Mouse (Mus musculus) c-Kit-negative CD71-positive TER-119-positive erythroid progenitor cells, embryonic 14.5 days (primary cell): ENCODE data around the gene Ccnc.

Experiments used
- DNase-seq: peaks from one replicate; pipeline ENCODE4 v3.0.0-alpha.2; 2013; ENCODE audit warnings: low read depth, low spot score

The Ccnc gene

DNA sequence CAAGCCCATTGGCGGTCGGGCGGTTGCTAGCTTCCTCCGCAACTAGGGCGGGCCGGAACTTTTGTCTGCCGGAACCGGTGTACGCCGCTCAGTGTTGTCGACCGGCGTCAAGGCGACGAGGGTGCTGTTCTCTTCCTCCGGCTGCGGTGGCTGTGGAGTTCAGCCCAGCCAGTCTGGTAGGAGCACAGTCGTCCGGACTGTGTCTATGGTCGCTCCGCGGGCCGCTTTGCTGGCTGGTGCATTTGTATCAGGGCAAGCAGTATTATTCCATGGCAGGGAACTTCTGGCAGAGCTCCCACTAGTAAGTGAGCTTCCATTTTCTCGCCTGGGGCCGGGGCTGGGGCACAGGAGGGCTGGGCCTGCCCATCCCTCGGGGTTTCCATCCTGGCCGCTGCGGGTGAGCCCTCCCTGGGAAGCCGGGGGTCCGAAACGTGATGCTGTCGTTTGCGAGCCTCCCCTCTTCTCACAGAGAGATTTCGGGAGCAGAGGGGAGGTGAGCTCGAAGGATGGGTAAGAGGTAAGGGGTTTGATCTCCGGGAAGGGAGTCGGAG, at the start of gene Ccnc:
Gene Ccnc, plus strand, starts transcription at position 87 of the 551 bp plus-strand sequence.
- DNase-seq: peak; percentile 89

DNA sequence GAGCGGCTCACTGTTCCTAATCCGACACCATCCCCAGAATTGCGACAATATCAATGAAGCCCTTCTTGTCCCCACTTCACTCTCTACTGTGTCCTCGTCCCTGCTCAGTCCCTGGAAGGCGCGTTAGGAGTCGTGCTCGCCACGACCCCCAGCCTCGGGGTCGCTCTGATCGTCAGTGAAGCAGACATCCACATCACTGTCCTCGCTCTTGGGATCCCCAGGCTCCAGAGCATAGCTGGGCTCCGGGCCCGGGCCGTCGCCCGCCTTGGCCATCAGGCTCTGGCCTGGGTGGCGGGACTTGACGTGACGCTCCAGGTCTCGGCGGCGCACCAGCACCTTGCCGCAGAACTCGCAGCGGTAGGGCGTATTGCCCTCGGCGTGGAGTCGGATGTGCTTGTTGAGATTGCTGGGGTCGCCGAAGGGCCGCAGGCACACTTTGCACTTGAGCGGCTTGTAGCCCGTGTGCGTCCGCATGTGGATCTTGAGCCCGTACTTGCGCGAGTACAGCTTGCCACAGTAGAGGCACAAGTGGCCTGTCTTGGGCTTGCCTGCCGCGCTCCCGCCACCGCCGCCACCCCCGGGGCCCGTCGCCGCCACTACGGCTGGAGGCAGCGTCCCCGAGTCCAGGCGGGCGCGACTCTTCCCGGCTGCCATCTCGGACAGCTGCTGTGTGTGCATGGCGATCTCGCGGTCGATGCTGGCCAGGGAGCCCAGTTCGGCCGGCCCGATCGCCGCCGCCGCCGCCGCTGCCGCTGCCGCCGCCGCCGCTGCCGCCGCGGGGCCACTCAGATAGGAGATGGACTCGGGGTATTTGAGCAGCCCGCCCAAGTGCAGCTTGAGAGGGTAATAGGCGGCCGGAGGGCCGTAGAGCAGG, 49.2 kb upstream of the Ccnc start:
- no peak for DNase-seq

DNA sequence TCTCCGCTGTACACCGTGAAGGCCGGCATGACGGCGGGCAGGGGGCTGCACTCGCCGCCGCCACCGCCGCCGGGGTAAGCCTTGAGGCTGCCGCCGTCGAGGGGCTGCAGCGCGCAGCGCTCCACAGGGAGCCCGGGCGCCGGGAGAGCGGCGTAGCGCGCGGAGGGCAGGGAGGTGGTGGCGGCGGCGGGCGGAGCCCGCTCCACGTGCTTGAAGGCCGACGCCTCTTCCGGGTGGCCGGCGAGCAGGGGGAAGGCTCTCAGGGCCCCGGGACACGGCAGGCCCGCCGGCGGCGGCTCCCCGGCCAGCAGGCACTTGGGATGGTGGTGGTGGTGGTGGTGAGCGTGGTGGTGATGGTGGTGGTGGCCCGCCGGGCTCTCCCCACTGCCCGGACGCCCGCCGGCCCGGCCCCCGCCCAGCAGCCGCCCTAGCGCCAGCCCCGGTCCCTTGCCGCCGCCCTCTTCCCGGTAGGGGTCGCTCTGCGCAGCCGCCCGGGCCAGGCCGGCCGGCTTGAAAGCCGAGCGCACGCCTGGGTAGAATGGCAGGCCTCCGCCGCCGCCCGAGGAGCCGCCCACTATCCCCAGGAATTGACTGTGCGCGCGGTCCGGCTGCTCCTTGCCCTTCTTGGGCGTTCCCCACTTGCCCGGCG, 48.4 kb upstream of the Ccnc start:
- DNase-seq: no peak

DNA sequence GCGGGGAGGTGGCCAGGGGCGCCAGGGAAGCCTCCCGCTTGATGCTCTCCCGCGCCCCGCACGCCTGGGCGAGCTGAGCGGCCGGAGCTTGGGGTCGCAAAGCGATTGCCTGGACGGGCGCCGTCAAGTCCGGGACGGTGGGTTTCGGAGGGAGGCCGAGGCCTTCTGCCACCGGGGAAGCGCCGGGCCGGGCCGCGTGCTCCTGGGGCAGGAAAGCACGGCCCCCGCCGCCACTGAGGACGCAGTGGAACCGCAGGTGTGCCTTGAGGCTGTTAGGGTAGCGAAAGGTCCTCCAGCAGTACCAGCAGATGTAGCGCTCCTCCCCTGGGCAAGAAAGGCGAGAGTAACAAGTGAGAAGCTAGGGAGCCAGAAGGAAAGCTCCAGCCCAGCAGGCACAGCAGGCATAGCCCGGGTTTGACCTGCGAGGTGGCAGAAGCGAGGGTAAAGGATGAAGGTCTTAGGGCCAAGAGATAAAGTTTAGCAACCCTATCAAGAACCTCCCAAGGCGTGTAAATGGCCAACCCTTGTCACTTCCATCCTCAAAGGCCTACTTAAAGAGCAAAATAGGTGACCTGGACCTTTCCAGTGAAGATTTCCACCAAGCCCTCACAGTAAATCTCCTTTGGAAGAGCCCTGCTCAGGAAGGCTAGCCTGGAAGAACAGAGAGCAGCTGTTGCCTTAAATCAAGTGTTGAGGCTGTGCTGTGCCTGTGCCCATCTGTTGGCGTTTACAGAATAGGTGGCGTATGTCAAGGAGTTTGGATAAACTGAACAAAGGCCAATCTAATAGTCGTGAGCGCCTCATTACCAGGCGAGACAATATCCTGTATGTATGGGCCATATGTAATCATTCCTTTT, 47.6 kb upstream of the Ccnc start:
- no peak for DNase-seq

DNA sequence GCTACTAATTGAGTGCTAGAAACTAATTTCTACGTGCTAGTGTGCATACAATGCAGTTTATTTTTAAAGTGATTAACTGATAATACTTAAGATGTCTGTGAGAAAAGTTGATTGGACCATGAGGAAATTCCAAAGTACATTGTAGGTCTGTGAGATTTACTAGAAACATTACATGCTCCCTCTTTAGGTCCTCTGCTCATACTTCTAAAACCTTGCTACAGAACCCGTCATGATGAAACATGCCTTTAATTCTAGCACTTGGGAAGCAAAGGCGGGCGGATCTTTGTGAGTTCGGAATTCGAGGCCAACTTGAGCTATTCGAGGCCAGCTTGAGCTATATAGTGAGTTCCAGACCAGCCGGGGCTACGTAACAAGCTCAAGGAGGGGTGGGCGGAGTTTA, 46.5 kb upstream of the Ccnc start:
- DNase-seq: no peak

DNA sequence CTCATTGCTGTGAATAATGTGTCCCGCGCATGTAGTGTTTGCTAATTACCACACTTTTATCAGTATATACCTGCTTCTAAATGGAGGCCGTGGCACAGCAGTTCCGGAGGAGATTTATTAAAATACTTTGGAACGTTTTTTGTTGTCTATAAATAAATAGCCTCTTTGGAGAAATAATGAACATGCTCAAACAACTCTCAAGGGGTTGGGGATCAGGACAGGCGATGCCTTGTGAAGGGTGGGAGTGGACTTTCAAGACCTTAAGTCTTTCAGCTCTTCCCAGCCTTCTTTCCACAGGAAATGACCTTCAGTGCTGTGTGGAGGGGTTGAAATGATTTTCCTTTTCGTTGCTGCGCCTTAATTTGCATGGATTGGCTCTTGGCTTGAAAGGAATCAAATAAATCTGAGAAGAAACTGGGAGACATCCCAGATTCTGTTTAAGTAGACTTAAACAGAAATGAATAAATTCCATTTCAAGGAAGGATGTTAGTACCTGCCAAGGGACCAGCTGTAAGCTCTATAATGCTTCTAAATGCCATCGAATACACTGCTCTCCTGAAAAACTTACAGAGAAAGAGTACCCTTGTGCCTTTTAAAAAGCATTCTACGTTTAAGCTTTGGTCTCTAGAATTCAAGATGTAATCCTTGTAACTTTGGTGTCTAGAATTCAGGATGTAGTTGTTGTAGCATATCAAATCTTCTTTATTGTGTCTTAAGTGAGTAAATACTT, 44.9 kb upstream of the Ccnc start:
- DNase-seq: no peak

DNA sequence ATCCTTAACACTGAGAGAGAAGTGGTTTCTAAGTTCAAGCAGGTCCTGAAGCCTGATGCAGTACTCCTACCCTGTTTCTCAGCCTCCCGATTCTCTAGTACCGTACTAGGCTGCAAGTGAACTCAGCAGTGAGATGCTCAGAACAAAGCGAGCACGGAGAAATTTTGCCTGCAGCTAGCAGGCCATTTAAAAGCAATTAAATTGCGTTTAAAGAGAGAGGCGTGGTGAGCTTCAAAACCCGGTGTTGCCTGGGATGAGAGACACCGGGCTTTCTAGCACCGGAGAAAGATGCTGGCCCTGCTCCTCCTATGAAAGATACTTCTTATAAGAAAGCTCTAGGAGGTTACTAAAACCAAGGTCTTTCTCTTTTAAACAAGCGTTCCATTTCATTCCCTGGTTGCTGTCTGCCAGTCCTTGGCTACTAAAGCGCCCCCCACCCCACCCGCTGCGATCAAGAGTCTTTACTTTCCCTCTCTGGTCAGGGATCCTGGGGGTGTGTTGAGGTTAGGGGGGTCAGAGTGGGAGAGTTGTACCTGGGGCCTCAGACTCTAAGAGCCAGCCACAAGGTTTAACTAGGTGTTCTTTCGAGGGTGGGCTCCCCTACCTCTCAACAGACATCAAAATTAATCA, 43.0 kb upstream of the Ccnc start:
- no peak for DNase-seq

DNA sequence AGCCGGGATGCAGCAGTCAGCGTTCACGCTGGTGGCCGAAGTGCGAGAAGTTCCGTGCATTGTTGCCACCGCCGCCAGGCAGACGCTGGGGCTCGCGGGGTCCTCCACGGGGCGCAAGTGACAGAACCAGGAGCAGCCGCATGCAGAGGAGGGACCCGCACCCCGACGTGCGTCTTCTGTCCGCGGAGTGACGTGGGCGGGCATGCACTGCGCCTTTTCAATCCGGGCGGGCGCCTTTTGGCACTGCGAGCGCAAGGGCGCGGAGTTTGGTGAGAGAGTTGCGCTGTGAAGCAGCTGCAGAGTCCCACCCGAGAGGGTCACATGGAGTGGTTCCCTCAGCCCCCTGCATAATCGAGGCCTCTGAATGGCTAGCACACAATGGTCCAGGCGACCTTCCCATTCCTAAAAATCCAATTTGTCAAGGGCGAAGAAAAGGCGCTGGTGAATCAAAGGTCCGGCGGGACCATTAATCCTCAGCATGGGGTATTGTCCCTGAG, 41.9 kb upstream of the Ccnc start, which contains the start of gene Prdm13:
Gene Prdm13, minus strand, starts transcription at position 369 of the 497 bp plus-strand sequence.
- DNase-seq: no peak

DNA sequence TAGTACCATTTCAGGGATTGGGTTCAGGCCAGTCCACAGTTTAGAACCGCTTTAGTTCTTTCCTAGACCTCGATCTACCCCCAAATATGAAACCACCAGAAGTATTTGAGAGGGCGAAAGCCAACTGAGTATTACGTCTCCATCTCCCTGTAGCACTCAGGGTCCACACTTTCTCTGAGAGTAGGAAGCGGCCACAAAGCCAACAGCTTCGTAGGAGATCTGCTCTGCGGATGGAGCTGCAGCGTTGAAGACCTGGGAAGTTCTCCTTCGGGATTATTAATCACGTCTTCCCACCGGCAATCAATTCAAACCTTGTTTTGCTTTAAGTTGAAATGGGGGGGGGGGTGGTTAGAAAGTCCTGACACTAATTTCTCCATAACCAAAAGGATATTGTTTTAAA, 41.1 kb upstream of the Ccnc start:
- no peak for DNase-seq

DNA sequence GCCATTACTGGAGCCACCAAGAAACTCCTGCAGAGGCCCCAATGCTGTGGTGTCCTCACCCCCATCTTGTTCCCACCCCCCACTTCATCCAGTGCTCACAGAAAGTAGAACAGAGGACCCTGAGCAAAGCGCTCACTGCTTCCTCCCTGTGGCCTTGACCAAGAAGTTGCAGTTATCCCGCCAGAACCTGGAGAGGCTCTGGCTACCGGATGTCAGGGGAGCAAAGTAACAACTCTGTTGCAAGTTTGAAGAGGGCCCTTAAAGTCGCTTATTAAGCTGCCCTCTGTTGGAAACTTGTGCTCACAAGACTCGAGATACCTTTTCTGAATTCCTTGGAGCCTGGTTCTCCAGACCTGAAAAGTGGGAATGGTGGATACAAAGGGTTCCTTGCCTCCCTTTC, 40.6 kb upstream of the Ccnc start:
- no peak for DNase-seq

DNA sequence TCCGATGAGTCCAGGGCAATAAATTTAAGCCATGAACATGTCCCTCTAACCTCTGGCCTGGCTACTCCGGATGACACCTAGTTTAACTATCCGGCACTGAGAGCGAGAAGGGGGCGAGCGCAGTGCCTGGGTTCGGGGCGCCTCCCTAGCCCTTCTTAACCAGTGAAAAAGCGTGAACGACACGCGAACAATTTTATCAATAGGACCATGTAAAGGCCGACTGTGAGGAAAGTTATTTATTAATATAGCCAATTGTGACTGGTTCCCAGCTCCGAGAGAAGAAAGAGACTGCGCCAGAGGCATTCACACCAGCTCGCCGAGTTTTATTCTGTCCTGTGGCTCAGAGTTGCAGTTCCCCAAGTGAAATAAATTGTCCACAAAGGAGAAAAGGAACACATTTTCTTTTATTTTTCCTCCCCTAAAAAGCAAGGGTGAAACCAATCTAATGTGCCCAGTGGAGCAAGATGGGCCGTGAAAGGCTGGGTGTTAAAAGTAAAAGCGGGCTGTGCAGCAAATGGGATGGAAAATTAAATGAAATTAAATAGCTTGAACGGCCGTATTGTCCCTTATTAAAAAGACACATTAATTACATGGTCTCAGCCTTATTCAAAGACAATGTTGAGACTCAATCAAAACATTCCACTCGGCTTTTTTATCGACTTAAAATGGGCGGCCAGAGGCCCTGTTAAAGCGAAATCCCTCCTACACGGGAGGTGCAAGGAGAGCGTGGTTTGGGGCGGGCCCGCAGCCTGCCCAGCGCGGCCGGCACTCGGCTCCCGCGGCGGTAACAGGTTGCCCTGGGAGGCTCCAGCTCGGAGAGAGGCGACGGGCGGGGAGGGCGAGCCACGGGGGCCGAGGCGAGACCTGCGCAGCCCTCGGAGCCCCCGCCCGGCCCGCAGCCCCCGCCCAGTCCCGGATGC, 39.5 kb upstream of the Ccnc start:
- DNase-seq: no peak

DNA sequence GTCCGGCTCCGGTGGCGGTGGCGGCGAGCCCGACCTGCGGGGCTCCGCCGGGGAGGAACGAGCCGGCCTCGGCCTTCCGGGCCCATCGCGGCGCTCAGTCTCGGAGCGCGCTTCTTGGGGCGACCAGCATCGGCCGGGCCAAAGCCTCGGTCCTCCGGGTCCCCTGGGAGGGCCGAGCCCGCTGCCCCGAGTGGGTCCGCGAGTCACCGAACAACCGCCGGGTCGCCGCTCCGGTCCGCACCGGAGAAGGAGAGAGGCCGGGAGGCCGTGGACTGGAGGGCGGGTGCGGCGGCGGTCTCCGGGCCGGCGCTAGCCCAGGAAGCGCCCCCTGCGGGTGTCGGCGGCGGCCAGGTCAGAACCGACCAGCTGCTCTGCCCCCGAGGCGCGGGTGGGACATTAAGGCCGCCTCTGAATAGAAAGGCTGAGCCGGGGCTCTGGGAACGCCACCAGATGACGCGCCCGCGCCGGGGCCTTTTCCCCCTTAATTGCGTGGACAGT, 38.7 kb upstream of the Ccnc start:
- DNase-seq: no peak

DNA sequence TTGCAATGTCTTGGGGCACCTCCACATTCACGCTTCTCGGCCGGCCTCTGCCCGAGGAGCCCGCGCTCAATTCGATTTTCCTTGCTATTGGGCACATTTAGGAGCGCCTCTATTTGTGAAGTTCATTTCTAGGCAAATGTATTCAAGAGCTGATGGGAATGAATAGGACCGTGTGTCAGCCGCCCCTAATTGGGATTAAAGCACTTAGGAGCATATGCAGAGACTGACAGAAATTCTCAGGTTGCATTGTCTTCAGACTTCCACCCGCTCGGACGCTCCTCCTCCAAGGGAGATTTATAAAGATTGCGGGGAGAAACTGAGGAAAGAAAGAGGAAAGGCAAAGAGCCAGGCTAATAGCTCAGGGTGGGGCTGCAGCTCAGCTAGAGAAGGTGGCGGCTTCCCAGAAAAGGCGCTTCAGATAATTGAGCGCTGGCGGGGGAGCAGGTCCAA, 38.0 kb upstream of the Ccnc start:
- DNase-seq: no peak

DNA sequence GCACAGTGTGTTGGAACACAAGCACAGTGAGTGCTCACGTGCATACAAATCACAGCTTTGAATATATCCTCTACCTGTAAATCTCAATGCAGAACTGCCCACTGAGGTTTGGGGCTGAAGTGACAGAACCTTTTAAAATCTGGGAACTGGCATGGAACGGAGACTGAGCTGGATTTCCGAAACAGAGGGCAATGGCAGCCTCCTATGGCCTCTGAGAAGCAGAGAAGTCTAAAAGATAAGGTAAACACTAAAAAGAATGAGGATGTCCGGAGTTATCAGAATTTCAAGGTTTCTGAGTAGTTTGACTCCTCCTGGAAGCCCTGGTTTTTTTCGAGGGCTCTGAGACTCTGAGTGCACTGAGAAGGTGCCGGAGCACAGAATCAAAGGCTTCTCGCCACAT, 37.3 kb upstream of the Ccnc start:
- DNase-seq: no peak

DNA sequence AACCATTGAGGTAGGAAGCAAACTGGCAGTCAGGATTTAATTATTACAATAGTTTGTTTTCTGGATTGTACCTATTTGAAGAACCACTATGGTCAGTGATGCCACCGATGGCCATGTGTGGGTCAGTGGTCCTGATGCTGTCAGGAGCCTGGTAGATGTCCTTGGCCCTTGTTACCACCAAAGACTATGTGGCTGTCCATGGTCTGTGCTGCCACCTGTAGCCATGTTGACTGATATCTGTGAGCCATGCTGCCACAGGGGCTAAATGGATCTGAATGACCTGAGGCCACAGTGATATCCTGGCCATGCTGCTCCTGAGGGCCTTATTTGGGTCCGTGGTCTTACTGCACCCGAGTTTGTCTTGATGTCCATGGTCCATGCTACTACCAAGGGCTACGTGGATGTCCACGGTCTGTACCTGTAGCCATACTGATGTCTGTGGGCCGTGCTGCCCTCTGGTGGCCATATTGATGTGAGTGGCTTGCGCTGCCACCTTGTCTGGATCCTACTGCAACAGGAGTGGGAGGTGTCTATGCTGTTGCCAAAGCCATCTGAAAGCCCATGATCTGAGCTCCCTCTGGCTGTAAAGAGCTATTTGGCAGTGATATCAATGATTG, 31.8 kb upstream of the Ccnc start:
- DNase-seq: peak; percentile 12

DNA sequence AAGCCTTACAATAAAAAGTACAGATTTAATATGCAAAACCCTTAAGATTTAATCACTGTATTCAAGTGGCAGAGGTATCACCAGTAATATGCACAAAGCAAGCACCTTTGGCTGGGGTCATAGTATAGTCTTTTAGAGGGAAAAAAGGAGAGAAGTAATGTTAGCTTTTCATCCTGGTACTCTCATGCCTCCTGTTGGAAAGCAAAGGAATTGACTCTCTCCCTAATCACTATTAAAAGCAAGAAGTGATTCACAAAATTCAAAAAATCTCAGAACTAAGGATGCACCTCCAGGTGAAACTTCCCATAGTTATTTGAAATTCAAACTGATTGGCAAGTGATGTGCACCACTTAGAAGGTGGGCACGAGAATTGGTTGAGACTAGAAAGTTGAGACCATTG, 22.5 kb upstream of the Ccnc start:
- DNase-seq: no peak

DNA sequence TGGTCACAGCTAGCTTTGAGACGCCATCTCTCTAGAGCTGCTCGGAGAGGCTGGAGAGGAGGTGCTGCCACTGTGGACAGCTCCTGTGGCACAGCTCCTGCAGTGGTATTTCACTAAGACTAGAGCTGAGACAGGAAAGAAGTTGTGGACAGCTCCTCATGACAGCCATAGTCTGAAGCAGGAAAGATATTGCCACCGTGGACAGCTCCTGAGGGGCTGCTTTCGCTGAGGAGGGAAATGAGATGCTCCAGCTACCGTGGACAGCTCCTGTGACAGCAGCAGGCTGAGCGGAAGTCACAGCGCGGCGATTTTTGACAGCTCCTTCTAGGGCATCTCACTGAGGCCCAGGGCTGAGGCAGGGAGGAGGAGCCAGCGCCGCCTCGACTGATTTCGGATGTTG, 15.4 kb upstream of the Ccnc start:
- no peak for DNase-seq

DNA sequence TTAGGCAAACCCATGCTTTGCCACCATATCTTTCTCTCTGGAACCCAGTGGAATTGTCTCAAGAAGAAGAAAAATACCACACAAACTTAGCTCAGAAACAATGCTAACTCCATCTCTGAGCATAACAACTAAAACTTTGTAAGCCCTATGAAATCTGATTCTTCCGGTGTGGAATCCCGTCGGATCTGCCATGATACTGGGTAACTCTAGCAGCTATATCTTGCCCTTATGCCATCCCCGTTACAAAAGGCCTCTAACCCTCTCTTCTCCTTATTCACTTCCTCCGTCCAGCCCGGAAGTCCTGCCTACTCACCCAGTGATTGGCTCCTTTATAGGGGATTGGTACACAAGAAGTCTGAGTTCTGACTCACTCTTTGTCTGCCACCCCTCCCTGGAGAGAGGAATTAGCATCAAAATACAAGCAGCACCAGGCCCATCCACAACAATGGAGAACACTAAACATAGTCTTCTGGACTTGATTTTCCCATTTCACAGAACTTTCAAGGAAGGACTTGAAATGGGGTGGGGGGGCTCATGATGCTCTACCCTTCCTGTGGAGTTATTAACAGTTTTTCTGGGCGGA, 4.7 kb upstream of the Ccnc start:
- no peak for DNase-seq
